Mouse (Mus musculus): Measurements from ENCODE around the gene Inppl1. TPM values are rescaled to one million over a fixed set of nuclear protein-coding genes. Genes with fewer than 3 reads are reported as not detected.

Gene Inppl1
- polyA plus RNA-seq, 1 experiment from 2014 or later, result 6.9 TPM

DNA sequence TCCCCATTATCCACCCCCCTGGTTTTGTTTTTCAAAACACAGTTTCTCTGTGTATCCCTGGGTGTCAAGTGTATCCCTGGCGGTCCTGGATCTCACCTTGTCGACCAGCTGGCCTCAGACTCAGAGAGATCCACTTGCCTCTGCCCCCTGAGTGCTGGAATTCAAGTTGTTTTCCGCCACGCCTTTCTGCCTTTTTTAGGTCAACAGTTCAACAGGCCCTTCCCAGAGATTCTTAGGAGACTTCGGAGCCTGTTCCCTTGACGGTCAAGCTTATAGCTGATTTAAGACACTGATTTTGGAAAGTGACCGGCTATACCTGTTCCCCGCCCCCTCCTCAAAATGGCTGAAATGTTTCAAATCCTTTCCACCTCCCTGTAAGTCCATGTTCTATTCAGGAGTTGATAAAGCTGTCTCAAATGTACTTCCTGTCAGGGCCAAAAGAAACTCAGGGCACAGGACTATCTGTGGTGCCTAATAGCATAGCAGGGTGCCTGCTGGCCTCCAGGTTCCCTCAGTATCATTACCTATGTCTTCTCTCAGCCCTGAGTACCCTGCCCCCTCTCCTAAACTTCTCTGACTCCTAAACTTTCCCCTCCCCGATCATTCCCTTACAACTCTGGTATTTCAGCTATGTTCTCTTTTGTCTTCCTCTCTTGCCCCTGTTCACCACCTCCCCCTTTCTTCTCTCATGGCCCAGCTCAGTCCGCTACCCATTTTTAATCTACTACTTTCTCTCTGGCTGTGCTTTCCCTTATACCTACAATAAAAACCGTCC is 28.6 kb upstream of the Inppl1 start:
- H3K27ac ChIP-seq, result no peak overlapping the region
- 0 out of 2 replicates have a peak, but pooled peaks cover 4% of the 10 kb centered on the region for H3K27me3 ChIP-seq (replicated peaks)
- H3K4me1 ChIP-seq, result no peaks in the 10 kb centered on the region
- WGBS (ENCODE audit: insufficient replicate concordance), result 71% methylated on average over 11 of the region's 11 CpGs
- no peak for ATAC-seq
- H3K9me3 ChIP-seq (replicated peaks), result no peaks in the 10 kb centered on the region
- H3K9ac ChIP-seq, result no peak overlapping the region
- H3K4me3 ChIP-seq, result no peak overlapping the region
- no peak overlapping the region for H3K4me2 ChIP-seq
- H3K36me3 ChIP-seq, result no peaks in the 10 kb centered on the region

DNA sequence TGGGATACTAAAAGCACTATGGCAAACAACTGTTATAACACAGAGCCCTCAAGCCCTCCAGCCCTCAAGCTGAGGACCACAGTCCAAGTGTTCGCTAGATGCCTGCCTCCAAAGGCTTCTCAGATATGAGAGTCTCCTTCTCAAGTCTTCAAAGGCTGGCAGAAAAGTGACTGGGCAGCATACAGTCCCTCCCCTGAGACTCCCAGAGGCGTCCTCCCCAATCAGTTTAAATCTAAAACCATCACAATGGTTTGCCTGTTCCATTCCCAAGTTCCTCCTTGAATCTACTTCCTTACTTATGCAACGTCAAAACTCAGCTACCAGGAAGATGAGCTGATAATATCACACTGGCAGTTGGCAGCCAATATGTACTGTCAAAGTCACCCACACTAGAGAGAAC is 25.4 kb upstream of the Inppl1 start, which contains the start of gene Anapc15:
TSS of gene Anapc15 (plus strand) at position 301 of the 400 bp plus-strand sequence.
- no peak within 1 kb of the TSS for H3K4me2 ChIP-seq
- H3K4me1 ChIP-seq, result no peaks in the 10 kb centered on the region
- H3K4me3 ChIP-seq, result no peak within 1 kb of the TSS
- no peaks in the 10 kb centered on the region for H3K36me3 ChIP-seq
- whole genome bisulfite sequencing (ENCODE audit: insufficient replicate concordance), result 45% methylated on average over 3 of the region's 3 CpGs
- no peak for ATAC-seq
- no peaks in the 10 kb centered on the region for H3K9me3 ChIP-seq (replicated peaks)
- no peaks in the 10 kb centered on the region for H3K27me3 ChIP-seq (replicated peaks)
- H3K27ac ChIP-seq, result no peak within 1 kb of the TSS
- no peak within 1 kb of the TSS for H3K9ac ChIP-seq

DNA sequence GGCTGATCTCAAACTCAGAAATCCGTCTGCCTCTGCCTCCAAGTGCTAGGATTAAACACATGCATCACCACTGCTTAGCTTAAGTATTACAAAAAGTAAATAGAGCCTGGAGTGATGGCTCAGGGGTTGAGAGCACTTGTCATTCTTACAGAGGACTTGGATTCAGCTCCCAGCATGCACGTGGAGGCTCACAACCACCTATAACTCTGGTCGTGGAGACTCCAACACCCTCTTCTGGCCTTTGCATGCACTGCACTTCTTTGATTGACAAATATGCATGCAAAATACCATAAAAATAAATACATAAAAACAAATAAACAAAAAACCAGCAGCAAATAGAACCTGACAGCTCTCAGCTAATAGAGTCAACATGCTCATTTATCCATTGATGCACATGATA is 24.3 kb upstream of the Inppl1 start:
- Histone ChIP-seq H3K4me2 (no peak overlapping the region), H3K4me1 (no peaks in the 10 kb centered on the region), H3K27me3 (replicated peaks) (no peaks in the 10 kb centered on the region), H3K4me3 (no peak overlapping the region), H3K9ac (no peak overlapping the region), H3K9me3 (replicated peaks) (no peaks in the 10 kb centered on the region), H3K27ac (no peak overlapping the region), H3K36me3 (no peaks in the 10 kb centered on the region)
- 58% methylated on average over 3 of the region's 3 CpGs for WGBS (ENCODE audit: insufficient replicate concordance)
- no peak for ATAC-seq

DNA sequence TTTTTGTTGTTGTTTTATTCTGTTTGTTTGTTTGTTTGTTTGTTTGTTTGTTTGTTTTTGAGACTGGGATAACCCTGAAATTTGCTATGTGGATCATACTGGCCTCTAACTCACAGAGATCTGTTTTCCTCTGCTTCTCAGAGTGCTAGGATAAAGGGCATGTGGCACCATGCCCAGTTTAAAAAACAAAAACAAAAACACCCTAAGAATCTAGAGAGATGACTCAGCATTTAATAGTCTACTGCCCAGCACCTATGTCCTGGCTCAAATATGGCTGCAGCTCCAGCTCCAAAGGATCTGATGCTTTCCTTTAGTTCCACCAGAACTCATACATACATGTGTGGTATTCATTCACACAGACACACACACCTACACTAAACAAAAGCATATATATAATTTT is 22.9 kb upstream of the Inppl1 start:
- no peak overlapping the region for H3K4me3 ChIP-seq
- ATAC-seq, result no peak
- no peaks in the 10 kb centered on the region for H3K9me3 ChIP-seq (replicated peaks)
- no peaks in the 10 kb centered on the region for H3K4me1 ChIP-seq
- H3K27me3 ChIP-seq (replicated peaks), result peaks cover 4% of the 10 kb centered on the region; the same call in 1 of the 2 replicates
- no peak overlapping the region for H3K9ac ChIP-seq
- H3K27ac ChIP-seq, result no peak overlapping the region
- H3K4me2 ChIP-seq, result no peak overlapping the region
- H3K36me3 ChIP-seq, result no peaks in the 10 kb centered on the region

DNA sequence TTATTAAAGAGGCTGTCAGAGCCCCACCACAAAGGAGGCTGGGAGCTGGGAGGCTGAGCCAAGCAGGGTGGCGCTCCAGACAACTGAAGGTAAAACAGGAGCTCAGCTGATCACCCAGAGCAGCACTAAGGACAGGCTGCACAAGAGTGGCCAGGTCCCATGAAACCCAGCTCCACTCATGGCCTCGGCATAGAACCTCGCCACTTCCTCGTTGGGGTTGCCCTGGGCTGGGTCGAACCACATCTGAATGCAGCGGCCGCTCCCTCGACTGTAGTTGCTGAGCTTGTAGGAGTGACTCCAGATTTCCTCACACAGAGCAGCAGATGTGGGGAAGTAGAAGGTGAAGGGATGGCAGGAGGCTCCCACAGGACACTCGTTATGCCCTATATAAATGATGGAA is 20.3 kb upstream of the Inppl1 start:
- Histone ChIP-seq H3K9ac (no peak overlapping the region), H3K27ac (no peak overlapping the region), H3K4me1 (no peaks in the 10 kb centered on the region), H3K36me3 (no peaks in the 10 kb centered on the region), H3K4me3 (no peak overlapping the region), H3K27me3 (replicated peaks) (peaks cover 4% of the 10 kb centered on the region; the same call in 1 of the 2 replicates), H3K4me2 (no peak overlapping the region), H3K9me3 (replicated peaks) (no peaks in the 10 kb centered on the region)
- ATAC-seq, result no peak
- 60% methylated on average over 9 of the region's 9 CpGs for WGBS (ENCODE audit: insufficient replicate concordance)

DNA sequence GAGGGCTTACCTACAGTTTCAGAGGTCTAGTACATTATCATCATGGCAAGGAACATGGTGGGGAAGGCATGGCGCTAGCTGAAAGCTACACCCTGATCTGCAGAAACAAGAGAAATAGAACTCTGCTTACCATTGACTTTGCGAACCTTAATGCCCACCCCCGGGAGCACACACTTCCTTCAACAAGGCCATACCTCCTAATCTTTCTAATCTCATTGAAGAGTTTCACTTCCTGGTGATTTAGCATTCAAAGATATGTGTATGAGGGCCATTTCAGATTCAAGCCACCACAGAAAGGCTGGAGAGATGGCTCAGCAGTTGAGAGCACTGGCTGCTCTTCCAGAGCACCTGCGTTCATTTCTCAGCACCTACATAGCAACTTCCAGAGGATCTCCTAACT is 19.1 kb upstream of the Inppl1 start, which contains the start of gene Folr2:
TSS of gene Folr2 (minus strand) at position 101 of the 400 bp plus-strand sequence.
- no peak within 1 kb of the TSS for H3K9ac ChIP-seq
- no peaks in the 10 kb centered on the region for H3K36me3 ChIP-seq
- H3K4me2 ChIP-seq, result no peak within 1 kb of the TSS
- H3K4me1 ChIP-seq, result no peaks in the 10 kb centered on the region
- H3K9me3 ChIP-seq (replicated peaks), result no peaks in the 10 kb centered on the region
- H3K27me3 ChIP-seq (replicated peaks), result peaks cover 4% of the 10 kb centered on the region; the same call in 1 of the 2 replicates
- no peak within 1 kb of the TSS for H3K4me3 ChIP-seq
- no peak within 1 kb of the TSS for H3K27ac ChIP-seq
- no peak for ATAC-seq
- WGBS (ENCODE audit: insufficient replicate concordance), result 79% methylated on average over 4 of the region's 4 CpGs

DNA sequence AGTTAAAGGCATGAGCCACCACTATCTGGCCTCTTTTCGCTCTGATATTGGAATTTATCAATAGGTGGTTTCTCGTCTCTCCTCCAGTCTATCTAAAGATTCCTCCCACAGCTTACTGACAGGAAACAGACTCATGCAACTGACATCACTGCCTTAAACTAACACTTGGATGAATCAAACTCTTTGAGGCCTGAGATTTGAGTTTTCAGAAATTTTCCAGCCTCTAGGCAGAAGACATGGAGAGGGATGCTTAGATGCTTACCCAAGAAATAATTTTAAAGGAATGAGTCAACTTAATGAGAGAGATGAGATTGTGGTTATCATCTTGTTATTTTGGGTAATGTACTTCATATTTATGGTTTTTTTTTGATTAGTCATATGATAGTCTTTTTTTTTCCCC is 15.8 kb upstream of the Inppl1 start:
- WGBS (ENCODE audit: insufficient replicate concordance), result 33% methylated on average over 2 of the region's 2 CpGs
- no peak for ATAC-seq
- Histone ChIP-seq H3K27ac (no peak overlapping the region), H3K9ac (no peak overlapping the region), H3K27me3 (replicated peaks) (peaks cover 7% of the 10 kb centered on the region; the same call in 1 of the 2 replicates), H3K4me2 (no peak overlapping the region), H3K4me1 (no peaks in the 10 kb centered on the region), H3K9me3 (replicated peaks) (no peaks in the 10 kb centered on the region), H3K36me3 (no peaks in the 10 kb centered on the region), H3K4me3 (no peak overlapping the region)

DNA sequence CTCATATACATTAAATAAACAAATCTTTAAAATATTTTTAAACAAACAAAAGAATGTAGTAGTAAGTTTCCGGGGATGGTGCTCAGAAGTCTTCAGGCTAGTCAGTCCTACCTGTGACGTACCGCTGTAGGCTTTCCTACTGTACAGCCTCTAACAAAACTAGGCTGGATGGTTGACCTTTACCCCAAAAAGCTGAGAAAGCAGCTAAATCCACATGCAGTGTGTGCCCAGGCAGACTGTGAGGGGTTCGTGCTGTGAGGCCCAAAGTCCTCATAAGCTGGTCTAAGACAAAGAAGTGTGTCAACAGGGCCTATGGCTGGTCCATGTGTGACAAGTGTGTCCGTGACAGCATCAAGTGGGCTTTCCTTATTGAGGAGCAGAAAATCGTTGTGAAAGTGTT is 14.8 kb upstream of the Inppl1 start:
- Histone ChIP-seq H3K27ac (no peak overlapping the region), H3K4me3 (no peak overlapping the region), H3K9ac (no peak overlapping the region), H3K4me1 (no peaks in the 10 kb centered on the region), H3K4me2 (no peak overlapping the region), H3K9me3 (replicated peaks) (no peaks in the 10 kb centered on the region), H3K36me3 (no peaks in the 10 kb centered on the region), H3K27me3 (replicated peaks) (peaks cover 7% of the 10 kb centered on the region; the same call in 1 of the 2 replicates)
- 72% methylated on average over 6 of the region's 6 CpGs for WGBS (ENCODE audit: insufficient replicate concordance)
- ATAC-seq, result no peak

DNA sequence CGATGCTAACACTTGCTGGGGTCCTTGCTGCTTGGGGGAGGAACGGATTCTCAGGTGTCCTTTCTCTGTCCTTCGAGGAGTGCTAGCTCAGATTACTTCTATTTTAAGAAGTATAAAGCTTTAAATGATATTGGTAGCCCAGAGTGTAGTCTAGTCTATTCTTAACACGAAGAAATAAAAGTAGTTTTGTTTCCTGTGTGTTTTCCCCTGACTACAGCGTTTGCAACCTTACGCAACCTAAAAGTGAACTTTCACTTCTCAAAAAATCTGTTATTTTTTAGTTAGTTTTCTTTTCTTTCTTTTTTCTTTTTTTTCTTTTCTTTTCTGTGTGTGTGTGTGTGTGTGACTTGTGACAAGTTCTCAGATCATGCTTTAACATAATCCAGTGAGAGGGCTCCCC is 13.7 kb upstream of the Inppl1 start:
- ATAC-seq, result no peak
- Histone ChIP-seq H3K4me2 (no peak overlapping the region), H3K27me3 (replicated peaks) (peaks cover 7% of the 10 kb centered on the region; the same call in 1 of the 2 replicates), H3K4me3 (no peak overlapping the region), H3K4me1 (no peaks in the 10 kb centered on the region), H3K9ac (no peak overlapping the region), H3K36me3 (no peaks in the 10 kb centered on the region), H3K9me3 (replicated peaks) (no peaks in the 10 kb centered on the region), H3K27ac (no peak overlapping the region)
- WGBS (ENCODE audit: insufficient replicate concordance), result 65% methylated on average over 6 of the region's 6 CpGs

DNA sequence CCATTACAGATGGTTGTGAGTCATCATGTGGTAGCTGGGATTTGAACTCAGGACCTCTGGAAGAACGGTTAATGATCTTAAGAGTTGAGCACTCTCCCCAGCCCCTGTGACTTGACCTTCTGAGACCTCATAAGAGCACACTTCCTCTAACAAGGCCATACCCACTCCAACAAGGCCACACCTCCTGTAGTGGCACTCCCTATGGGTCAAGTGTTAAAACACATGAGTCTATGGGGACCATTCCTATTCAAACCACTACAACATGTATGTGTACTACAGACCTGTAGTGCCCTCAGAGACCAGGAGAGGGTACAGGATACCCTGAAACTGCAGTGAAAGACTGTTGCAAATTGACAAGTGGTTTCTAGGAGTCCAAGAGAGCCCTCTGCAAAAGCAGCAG is 9.9 kb upstream of the Inppl1 start:
- ATAC-seq, result no peak
- no peaks in the 10 kb centered on the region for H3K9me3 ChIP-seq (replicated peaks)
- H3K27ac ChIP-seq, result no peak overlapping the region
- 79% methylated on average over 1 of the region's 1 CpGs for WGBS (ENCODE audit: insufficient replicate concordance)
- no peak overlapping the region for H3K4me2 ChIP-seq
- no peaks in the 10 kb centered on the region for H3K4me1 ChIP-seq
- H3K9ac ChIP-seq, result no peak overlapping the region
- 0 out of 2 replicates have a peak, but pooled peaks cover 3% of the 10 kb centered on the region for H3K27me3 ChIP-seq (replicated peaks)
- no peak overlapping the region for H3K4me3 ChIP-seq
- H3K36me3 ChIP-seq, result no peaks in the 10 kb centered on the region

DNA sequence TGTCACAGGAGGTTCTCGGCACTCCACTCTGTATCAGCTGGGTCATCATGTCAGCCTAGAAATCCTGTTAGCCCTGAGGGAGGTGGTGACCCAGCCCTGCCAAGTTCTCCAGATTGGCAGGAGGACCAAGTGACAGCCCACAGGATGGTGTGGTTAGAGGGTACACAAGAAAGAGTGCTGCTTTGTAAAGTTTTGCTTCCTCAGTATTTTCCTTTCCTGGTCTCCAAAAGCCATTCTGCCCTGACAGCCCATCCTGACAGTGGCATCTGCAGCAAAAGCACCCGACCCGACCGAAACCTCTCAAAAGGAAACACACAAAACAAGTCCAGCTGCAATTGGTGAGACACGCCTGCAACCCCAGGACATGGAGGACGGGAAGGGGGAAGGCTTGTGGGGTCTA is 6.2 kb upstream of the Inppl1 start:
- 56% methylated on average over 6 of the region's 6 CpGs for WGBS (ENCODE audit: insufficient replicate concordance)
- ATAC-seq, result no peak

DNA sequence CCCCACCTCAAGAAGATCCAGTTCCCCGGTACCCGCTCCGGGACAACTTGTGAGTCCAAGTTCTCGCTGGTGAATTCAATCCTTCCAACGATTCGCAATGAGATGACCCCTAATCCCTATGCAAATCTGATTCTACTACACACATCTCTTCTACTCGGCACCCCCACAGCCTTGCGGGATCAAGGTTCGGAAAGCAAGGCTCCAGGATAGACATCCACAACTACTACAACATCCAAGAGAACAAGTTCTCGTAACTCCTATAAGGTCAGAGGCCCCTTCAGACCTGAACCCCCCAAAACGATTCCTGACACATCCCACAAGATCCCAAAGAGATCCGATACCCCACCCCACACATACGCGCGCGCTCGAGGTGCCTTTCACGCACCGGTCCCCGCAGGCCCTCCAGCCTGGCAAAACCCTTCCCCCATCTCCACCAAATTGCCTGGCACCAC is 849 bp downstream of the Inppl1 start:
- H3K4me2 ChIP-seq, result peak overlapping the region; percentile 88
- H3K9me3 ChIP-seq (replicated peaks), result no peaks in the 10 kb centered on the region
- ATAC-seq, result no peak
- WGBS (ENCODE audit: insufficient replicate concordance), result 2% methylated on average over 20 of the region's 20 CpGs
- peak overlapping the region; percentile 75 for H3K9ac ChIP-seq
- peaks cover 14% of the 10 kb centered on the region for H3K36me3 ChIP-seq
- H3K27ac ChIP-seq, result peak overlapping the region; percentile 71
- H3K4me1 ChIP-seq, result peaks cover 31% of the 10 kb centered on the region
- peaks cover 60% of the 10 kb centered on the region for H3K27me3 ChIP-seq (replicated peaks)
- peak overlapping the region; percentile 64 for H3K4me3 ChIP-seq

More for the DNA sequence above, 6.2 kb upstream of the Inppl1 start:
- H3K9me3 ChIP-seq (replicated peaks), result no peaks in the 10 kb centered on the region
- no peak overlapping the region for H3K4me2 ChIP-seq
- H3K27me3 ChIP-seq (replicated peaks), result peaks cover 15% of the 10 kb centered on the region
- no peak overlapping the region for H3K27ac ChIP-seq
- no peaks in the 10 kb centered on the region for H3K4me1 ChIP-seq
- no peak overlapping the region for H3K9ac ChIP-seq
- H3K36me3 ChIP-seq, result no peaks in the 10 kb centered on the region
- no peak overlapping the region for H3K4me3 ChIP-seq
